Mouse (Mus musculus) liver, embryonic 11.5 days (tissue): ENCODE results near the gene Snx30. TPM values are rescaled to one million over a fixed set of nuclear protein-coding genes. Genes with fewer than 3 reads are reported as not detected.

Experiments
- ATAC-seq: fragments of 200-750 bp; cut with Nextera tagmentation; replicated peaks from 2 replicates; pipeline ENCODE4 v1.8.0; 2017; ENCODE audit warnings: moderate number of reproducible peaks, mild to moderate bottlenecking, moderate TSS enrichment, moderate library complexity; ENCODE audit not compliant: low FRiP score
- DNase-seq: peaks from one replicate; pipeline ENCODE4 v3.0.0-alpha.2; 2017; ENCODE audit warnings: low spot score
- H3K27ac ChIP-seq: fragments of 300-500 bp; sonication (generic); 2 replicates; pipeline ENCODE4 v1.5.1; 2014; ENCODE audit warnings: mild to moderate bottlenecking, low read depth, low read length, control low read depth
- H3K27me3 ChIP-seq: fragments of 300-500 bp; sonication (generic); replicated peaks from 2 replicates; pipeline ENCODE4 v1.6.1; 2014; ENCODE audit warnings: low read length, mixed read lengths; ENCODE audit not compliant: control insufficient read depth, insufficient read depth
- H3K36me3 ChIP-seq: fragments of 300-500 bp; sonication (generic); 2 replicates; pipeline ENCODE4 v1.6.1; 2014; ENCODE audit warnings: mild to moderate bottlenecking, low read length, moderate library complexity, mixed read lengths; ENCODE audit not compliant: control insufficient read depth, insufficient read depth
- H3K4me1 ChIP-seq: fragments of 300-500 bp; sonication (generic); replicated peaks from 2 replicates; pipeline ENCODE4 v1.6.1; 2014; ENCODE audit warnings: low read length, mixed read lengths; ENCODE audit not compliant: control insufficient read depth, insufficient read depth
- H3K4me2 ChIP-seq: fragments of 300-500 bp; sonication (generic); 2 replicates; pipeline ENCODE4 v1.6.1; 2014; ENCODE audit warnings: mild to moderate bottlenecking, control low read depth, moderate library complexity
- H3K4me3 ChIP-seq: fragments of 300-500 bp; sonication (generic); 2 replicates; pipeline ENCODE4 v1.5.1; 2014; ENCODE audit warnings: low read depth, low read length, control low read depth
- H3K9ac ChIP-seq: fragments of 300-500 bp; sonication (generic); 2 replicates; pipeline ENCODE4 v1.6.1; 2014; ENCODE audit warnings: low read depth, low read length, control low read depth
- H3K9me3 ChIP-seq: fragments of 300-500 bp; sonication (generic); 2 replicates; pipeline ENCODE4 v1.6.1; 2016; ENCODE audit warnings: low read length, inconsistent platforms, mixed read lengths; ENCODE audit not compliant: control insufficient read depth
- WGBS: fragments of 180-500 bp; shearing (Covaris S2); extraction: QIAGEN DNeasy Blood & Tissue Kit; methylation state at CpG from one replicate; pipeline ENCODE4 v1.1.7; 2014; 5-methylcytosine and 5-hydroxymethylcytosine counted together
- polyA plus RNA-seq: library from polyadenylated mRNA; unstranded; fragments of >200 nt; fragmentation: Nextera tagmentation; extraction: Ambion mirVana; gene quantifications from 2 replicates; pipeline ENCODE4 v1.2.1, GENCODE M21; 2014

Gene Snx30
- polyA plus RNA-seq = 5.7 and 6.5 TPM in 2 replicates

DNA sequence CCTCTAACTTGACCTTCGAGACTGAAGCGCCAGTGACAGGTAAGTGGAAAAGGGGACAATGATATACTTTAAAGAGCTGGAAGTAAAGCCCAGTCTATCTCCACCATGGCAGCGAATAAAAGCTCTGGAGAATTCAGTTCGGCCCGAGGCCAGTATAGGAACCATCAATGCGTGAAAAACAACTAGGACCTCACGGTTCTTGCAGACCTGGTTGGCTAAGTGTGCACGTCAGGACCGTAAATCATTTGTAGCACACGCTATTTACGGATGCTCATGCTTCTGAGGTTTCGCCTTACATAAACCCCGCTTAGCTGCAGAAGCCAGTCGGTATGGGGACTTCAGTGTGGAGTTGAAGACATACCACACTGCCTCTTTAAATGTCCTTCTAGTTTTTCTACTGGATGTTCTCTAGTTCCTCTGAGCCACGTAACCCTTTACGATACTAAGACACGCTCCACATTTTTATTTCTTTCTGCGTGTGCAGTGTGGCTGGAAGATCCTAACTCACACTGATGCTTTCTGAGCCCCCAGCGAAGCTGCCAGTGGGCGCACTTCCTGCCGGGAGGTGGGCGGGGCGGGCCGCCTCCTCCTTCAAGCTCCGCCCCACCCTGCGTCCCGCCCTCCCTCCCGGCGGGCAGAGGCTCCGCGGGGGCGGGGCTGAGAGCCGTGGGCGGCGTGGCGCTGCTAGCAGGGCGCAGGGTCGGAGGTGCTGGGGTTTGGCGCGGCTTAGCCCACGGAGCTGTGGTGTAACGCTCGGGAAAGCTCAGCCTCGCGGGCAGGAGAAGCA lies at the start of gene Snx30:
Snx30 (plus strand) TSS at position 660 of the 787 bp plus-strand sequence.
- ATAC-seq = peak; percentile 87
- peak within 1 kb of the TSS; percentile 73 for H3K27ac ChIP-seq
- peak; percentile 88 for DNase-seq
- H3K9ac ChIP-seq = peak within 1 kb of the TSS; percentile 64
- no peaks in the 10 kb centered on the region for H3K9me3 ChIP-seq
- no peaks in the 10 kb centered on the region for H3K27me3 ChIP-seq
- 6% methylated on average over 45 of the region's 45 CpGs for WGBS
- no peaks in the 10 kb centered on the region for H3K36me3 ChIP-seq
- peaks cover 28% of the 10 kb centered on the region for H3K4me1 ChIP-seq
- H3K4me2 ChIP-seq = peak within 1 kb of the TSS; percentile 99
- H3K4me3 ChIP-seq = peak within 1 kb of the TSS; percentile 69

GRCm38 (mm10) chr4:59756332-59757082 lies 49.1 kb upstream of the Snx30 start:
- H3K4me1 ChIP-seq = no peaks in the 10 kb centered on the region
- H3K9me3 ChIP-seq = no peaks in the 10 kb centered on the region
- H3K4me2 ChIP-seq = no peak overlapping the region
- H3K36me3 ChIP-seq = no peaks in the 10 kb centered on the region
- no peak overlapping the region for H3K27ac ChIP-seq
- DNase-seq = no peak
- no peak overlapping the region for H3K4me3 ChIP-seq
- no peak for ATAC-seq
- no peaks in the 10 kb centered on the region for H3K27me3 ChIP-seq
- WGBS = 83% methylated on average over 9 of the region's 9 CpGs
- H3K9ac ChIP-seq = no peak overlapping the region

DNA sequence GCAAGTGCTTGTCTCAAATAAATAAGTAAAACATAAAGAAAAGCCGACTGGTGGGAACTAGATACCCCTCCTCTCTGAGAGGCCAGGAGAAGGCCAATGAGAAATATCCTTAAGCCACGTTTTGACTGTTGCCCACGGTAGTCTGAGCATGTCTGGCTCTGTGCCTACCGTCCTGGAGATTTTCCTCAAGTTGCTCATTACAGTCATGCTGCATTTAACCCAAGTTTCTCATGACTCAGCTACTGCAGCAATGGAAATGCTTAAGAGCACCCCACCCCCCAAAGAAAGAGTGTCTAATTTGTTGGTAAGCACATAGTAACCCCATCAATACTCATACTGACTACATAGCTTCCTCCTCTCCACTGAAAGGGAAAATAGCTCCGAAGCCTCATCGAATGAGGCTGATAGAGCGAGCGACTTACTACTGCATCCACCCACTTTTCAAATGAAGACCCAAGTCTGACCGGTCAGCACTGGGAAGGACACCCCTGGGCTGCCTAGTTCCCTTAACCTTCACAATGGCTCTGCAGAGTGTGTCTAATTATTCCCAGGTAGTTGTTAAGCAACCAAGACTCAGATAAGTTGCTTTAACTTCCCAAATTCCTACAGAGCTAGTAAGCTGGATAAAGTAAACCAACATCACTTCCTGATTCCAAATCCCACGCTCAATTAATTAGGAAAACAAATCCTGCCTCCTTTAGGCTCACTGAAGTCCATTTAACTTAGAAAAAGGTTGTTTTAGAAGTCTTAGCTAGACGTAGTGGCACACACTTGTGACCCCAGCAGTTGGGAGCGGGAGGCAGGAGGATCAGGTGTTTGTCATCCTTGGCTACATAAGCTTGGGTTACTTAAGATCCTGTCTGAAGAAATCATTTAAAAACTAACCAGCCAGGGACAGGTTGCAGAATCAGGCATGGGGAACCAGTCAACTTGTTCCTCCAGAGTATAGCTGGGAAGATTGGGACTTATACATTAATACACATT lies 47.9 kb upstream of the Snx30 start:
- 80% methylated on average over 12 of the region's 12 CpGs for whole genome bisulfite sequencing
- H3K4me1 ChIP-seq = no peaks in the 10 kb centered on the region
- ATAC-seq (no peak), DNase-seq (no peak)
- H3K9ac ChIP-seq = no peak overlapping the region
- no peak overlapping the region for H3K4me3 ChIP-seq
- no peaks in the 10 kb centered on the region for H3K27me3 ChIP-seq
- H3K27ac ChIP-seq = no peak overlapping the region
- no peak overlapping the region for H3K4me2 ChIP-seq
- no peaks in the 10 kb centered on the region for H3K36me3 ChIP-seq
- no peaks in the 10 kb centered on the region for H3K9me3 ChIP-seq

GRCm38 (mm10) chr4:59760016-59760415 lies 45.6 kb upstream of the Snx30 start:
- no peak for ATAC-seq
- 63% methylated on average over 4 of the region's 4 CpGs for WGBS
- H3K4me1 ChIP-seq = no peaks in the 10 kb centered on the region
- no peaks in the 10 kb centered on the region for H3K9me3 ChIP-seq
- no peaks in the 10 kb centered on the region for H3K36me3 ChIP-seq
- H3K9ac ChIP-seq = no peak overlapping the region
- no peak overlapping the region for H3K4me2 ChIP-seq
- no peaks in the 10 kb centered on the region for H3K27me3 ChIP-seq
- H3K4me3 ChIP-seq = no peak overlapping the region
- no peak overlapping the region for H3K27ac ChIP-seq
- DNase-seq = no peak

GRCm38 (mm10) chr4:59760636-59761364 lies 44.8 kb upstream of the Snx30 start:
- Histone ChIP-seq H3K9ac (no peak overlapping the region), H3K4me2 (no peak overlapping the region), H3K27me3 (no peaks in the 10 kb centered on the region), H3K27ac (no peak overlapping the region), H3K4me1 (no peaks in the 10 kb centered on the region), H3K36me3 (no peaks in the 10 kb centered on the region), H3K4me3 (no peak overlapping the region), H3K9me3 (no peaks in the 10 kb centered on the region)
- 69% methylated on average over 10 of the region's 10 CpGs for WGBS
- DNase-seq (no peak), ATAC-seq (no peak)

DNA sequence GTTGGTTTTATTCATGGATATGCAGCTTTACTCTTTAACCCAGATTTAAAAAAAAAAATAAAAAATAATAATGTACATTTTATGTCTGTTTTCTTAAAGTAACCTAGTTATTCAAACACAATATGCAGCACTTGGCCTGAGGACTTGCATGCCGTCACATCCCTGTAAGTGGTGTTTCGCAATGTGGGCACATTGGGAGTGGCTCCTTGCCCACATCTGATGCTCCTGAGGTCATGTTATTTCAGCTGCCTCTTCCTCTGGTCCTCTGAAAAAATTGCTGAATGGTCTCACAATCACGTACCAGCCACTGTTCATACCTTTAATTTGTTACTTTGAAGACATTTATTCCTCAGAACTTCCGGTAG lies 44.3 kb upstream of the Snx30 start:
- H3K4me2 ChIP-seq = no peak overlapping the region
- no peak for ATAC-seq
- no peak overlapping the region for H3K9ac ChIP-seq
- 76% methylated on average over 4 of the region's 4 CpGs for WGBS
- H3K36me3 ChIP-seq = no peaks in the 10 kb centered on the region
- H3K4me3 ChIP-seq = no peak overlapping the region
- DNase-seq = no peak
- H3K27me3 ChIP-seq = no peaks in the 10 kb centered on the region
- H3K9me3 ChIP-seq = no peaks in the 10 kb centered on the region
- no peak overlapping the region for H3K27ac ChIP-seq
- no peaks in the 10 kb centered on the region for H3K4me1 ChIP-seq

GRCm38 (mm10) chr4:59764950-59765349 lies 40.7 kb upstream of the Snx30 start:
- no peaks in the 10 kb centered on the region for H3K4me1 ChIP-seq
- peak overlapping the region; percentile 2; the same call in 1 of the 2 replicates for H3K4me2 ChIP-seq
- DNase-seq (no peak), ATAC-seq (no peak)
- no peaks in the 10 kb centered on the region for H3K27me3 ChIP-seq
- H3K36me3 ChIP-seq = peaks cover 2% of the 10 kb centered on the region; the same call in 1 of the 2 replicates
- H3K4me3 ChIP-seq = no peak overlapping the region
- H3K9ac ChIP-seq = no peak overlapping the region
- 54% methylated on average over 7 of the region's 7 CpGs for WGBS
- H3K27ac ChIP-seq = no peak overlapping the region
- H3K9me3 ChIP-seq = no peaks in the 10 kb centered on the region
